Mouse (Mus musculus): ENCODE results near the gene Lrch1. TPM values are rescaled to one million over a fixed set of nuclear protein-coding genes. Genes with fewer than 3 reads are reported as not detected.

Lrch1 gene
- polyA plus RNA-seq, 1 experiment from 2014 or later, result 6.5 TPM

- 88% methylated on average over 5 of the region's 5 CpGs for WGBS
- no peaks in the 10 kb centered on the region for H3K27me3 ChIP-seq (ENCODE audit: poor library complexity, severe bottlenecking)
- H3K9me3 ChIP-seq, result no peaks in the 10 kb centered on the region
- H3K36me3 ChIP-seq (replicated peaks), result no peaks in the 10 kb centered on the region
- DNase-seq (ENCODE audit: extremely low spot score, low spot score), result no peak
- H3K27ac ChIP-seq, result no peak overlapping the region
- H3K4me3 ChIP-seq, result no peak overlapping the region
- no peaks in the 10 kb centered on the region for H3K4me1 ChIP-seq
Observed at GRCm38 (mm10) chr14:74972687-74973086, 25.0 kb upstream of the Lrch1 start.

GRCm38 (mm10) chr14:74972216-74972615, 24.5 kb upstream of the Lrch1 start:
- Histone ChIP-seq H3K36me3 (replicated peaks) (no peaks in the 10 kb centered on the region), H3K27me3 (ENCODE audit: poor library complexity, severe bottlenecking) (no peaks in the 10 kb centered on the region), H3K4me3 (no peak overlapping the region), H3K4me1 (no peaks in the 10 kb centered on the region), H3K9me3 (no peaks in the 10 kb centered on the region), H3K27ac (no peak overlapping the region)
- WGBS, result 72% methylated on average over 3 of the region's 3 CpGs
- no peak for DNase-seq (ENCODE audit: extremely low spot score, low spot score)

GRCm38 (mm10) chr14:74963402-74963764, 15.7 kb upstream of the Lrch1 start:
- WGBS, result 77% methylated on average over 3 of the region's 3 CpGs
- H3K27ac ChIP-seq, result no peak overlapping the region
- DNase-seq (ENCODE audit: extremely low spot score, low spot score), result no peak

GRCm38 (mm10) chr14:74962713-74963401, 15.2 kb upstream of the Lrch1 start:
- no peak overlapping the region for H3K27ac ChIP-seq
- no peak for DNase-seq (ENCODE audit: extremely low spot score, low spot score)
- no peaks in the 10 kb centered on the region for H3K36me3 ChIP-seq (replicated peaks)
- no peak overlapping the region for H3K4me3 ChIP-seq
- H3K4me1 ChIP-seq, result no peaks in the 10 kb centered on the region
- no peaks in the 10 kb centered on the region for H3K27me3 ChIP-seq (ENCODE audit: poor library complexity, severe bottlenecking)
- WGBS, result 84% methylated on average over 8 of the region's 8 CpGs
- H3K9me3 ChIP-seq, result peaks cover 3% of the 10 kb centered on the region; the same call in 1 of the 2 replicates

More at GRCm38 (mm10) chr14:74963402-74963764, 15.7 kb upstream of the Lrch1 start:
- H3K4me3 ChIP-seq, result no peak overlapping the region
- H3K9me3 ChIP-seq, result peaks cover 3% of the 10 kb centered on the region; the same call in 1 of the 2 replicates
- no peaks in the 10 kb centered on the region for H3K4me1 ChIP-seq
- H3K27me3 ChIP-seq (ENCODE audit: poor library complexity, severe bottlenecking), result no peaks in the 10 kb centered on the region
- H3K36me3 ChIP-seq (replicated peaks), result no peaks in the 10 kb centered on the region

GRCm38 (mm10) chr14:74960568-74960967, 12.9 kb upstream of the Lrch1 start:
- Histone ChIP-seq H3K27ac (no peak overlapping the region), H3K9me3 (no peaks in the 10 kb centered on the region), H3K27me3 (ENCODE audit: poor library complexity, severe bottlenecking) (no peaks in the 10 kb centered on the region), H3K36me3 (replicated peaks) (no peaks in the 10 kb centered on the region), H3K4me3 (no peak overlapping the region), H3K4me1 (no peaks in the 10 kb centered on the region)
- no peak for DNase-seq (ENCODE audit: extremely low spot score, low spot score)
- 86% methylated on average over 5 of the region's 5 CpGs for WGBS

GRCm38 (mm10) chr14:74956702-74957101, 9.0 kb upstream of the Lrch1 start:
- WGBS, result 55% methylated on average over 2 of the region's 2 CpGs
- Histone ChIP-seq H3K4me3 (no peak overlapping the region), H3K27me3 (ENCODE audit: poor library complexity, severe bottlenecking) (no peaks in the 10 kb centered on the region), H3K4me1 (no peaks in the 10 kb centered on the region), H3K27ac (no peak overlapping the region), H3K9me3 (no peaks in the 10 kb centered on the region), H3K36me3 (replicated peaks) (no peaks in the 10 kb centered on the region)
- DNase-seq (ENCODE audit: extremely low spot score, low spot score), result no peak

DNA sequence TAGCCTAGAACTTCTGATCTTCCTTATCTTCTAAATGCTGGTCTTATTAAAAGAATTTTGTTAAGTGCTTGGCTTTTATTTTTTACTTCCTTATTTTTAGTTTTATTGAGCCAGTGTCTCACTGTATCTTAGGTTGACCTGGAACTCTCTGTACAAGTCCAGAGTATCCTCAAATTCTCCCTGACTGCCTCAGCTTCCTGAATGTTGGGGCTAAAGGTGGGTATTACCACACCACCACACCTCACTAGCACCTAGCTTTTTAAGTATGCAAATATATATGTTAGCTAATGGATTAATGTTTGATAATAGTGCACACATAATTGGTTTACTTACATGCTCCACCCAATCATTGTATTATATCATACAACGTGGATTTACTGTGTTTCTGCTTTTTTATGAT, 8.6 kb upstream of the Lrch1 start:
- no peaks in the 10 kb centered on the region for H3K4me1 ChIP-seq
- DNase-seq (ENCODE audit: extremely low spot score, low spot score), result no peak
- no peaks in the 10 kb centered on the region for H3K9me3 ChIP-seq
- no peak overlapping the region for H3K27ac ChIP-seq
- H3K27me3 ChIP-seq (ENCODE audit: poor library complexity, severe bottlenecking), result no peaks in the 10 kb centered on the region
- WGBS, result 79% methylated on average over 1 of the region's 1 CpGs
- H3K36me3 ChIP-seq (replicated peaks), result no peaks in the 10 kb centered on the region
- H3K4me3 ChIP-seq, result no peak overlapping the region

- whole genome bisulfite sequencing, result 56% methylated on average over 14 of the region's 14 CpGs
- Histone ChIP-seq H3K27me3 (ENCODE audit: poor library complexity, severe bottlenecking) (no peaks in the 10 kb centered on the region), H3K27ac (peak overlapping the region; percentile 91; the same call in 1 of the 2 replicates), H3K4me1 (peaks cover 27% of the 10 kb centered on the region), H3K36me3 (replicated peaks) (no peaks in the 10 kb centered on the region), H3K4me3 (peak overlapping the region; percentile 83; the same call in 1 of the 2 replicates), H3K9me3 (no peaks in the 10 kb centered on the region)
- peak; percentile 38 for DNase-seq (ENCODE audit: extremely low spot score, low spot score)
Observed at GRCm38 (mm10) chr14:74948426-74949240, 957 bp upstream of the Lrch1 start.

DNA sequence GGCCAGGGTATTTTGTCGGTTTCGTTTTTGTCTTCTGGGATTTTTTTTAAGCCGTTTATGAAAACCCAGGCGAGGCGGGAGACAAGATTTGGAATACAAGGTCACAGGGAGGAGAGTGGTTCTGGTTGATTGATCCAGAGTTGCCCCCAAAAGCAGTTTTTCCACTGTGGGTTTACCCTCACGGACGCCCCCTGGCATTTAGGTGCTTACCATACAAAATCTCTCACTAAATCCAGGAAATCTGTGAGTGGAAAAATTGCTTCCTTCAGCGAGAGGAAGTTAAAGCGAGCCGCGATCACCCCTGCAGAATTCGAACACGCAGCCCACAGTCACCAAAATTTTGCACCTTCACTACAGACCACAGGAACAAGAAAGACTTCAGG, 329 bp upstream of the Lrch1 start:
- DNase-seq (ENCODE audit: extremely low spot score, low spot score), result no peak
- no peaks in the 10 kb centered on the region for H3K9me3 ChIP-seq
- peak overlapping the region; percentile 91 for H3K27ac ChIP-seq

DNA sequence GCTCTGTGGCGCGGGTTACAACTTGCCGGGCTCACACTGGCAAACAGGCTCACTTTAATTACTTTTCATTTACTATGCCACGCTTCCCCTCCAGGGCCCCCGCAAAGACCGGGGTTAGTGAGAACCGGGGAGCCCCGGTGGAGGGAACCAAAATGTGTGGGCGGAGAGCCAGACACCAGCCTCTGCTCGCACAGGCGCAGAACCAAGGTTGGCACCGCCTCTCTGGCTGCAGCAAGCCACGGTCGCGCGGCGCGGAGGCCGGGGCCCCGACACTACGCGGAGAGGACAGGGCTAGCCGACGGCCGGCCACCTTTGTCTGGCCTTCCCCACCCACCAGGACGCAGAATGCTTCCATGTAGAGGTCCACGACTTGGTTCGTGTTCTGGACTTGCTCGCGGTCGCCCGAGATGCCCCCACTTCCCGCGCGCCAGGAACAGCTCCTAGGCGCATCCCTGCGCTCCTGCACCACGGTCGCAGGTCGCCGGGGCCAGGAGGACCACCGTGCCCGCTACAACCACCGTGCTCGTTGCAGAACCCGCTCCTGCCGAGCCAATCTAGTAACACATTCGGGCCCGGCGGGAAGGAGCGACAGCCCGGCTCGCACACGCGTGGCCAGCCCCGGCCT, 813 bp downstream of the Lrch1 start:
- 0 out of 2 replicates have a peak, but pooled peaks cover 3% of the 10 kb centered on the region for H3K36me3 ChIP-seq (replicated peaks)
- WGBS, result 1% methylated on average over 56 of the region's 56 CpGs

More for the DNA sequence above, 329 bp upstream of the Lrch1 start:
- Histone ChIP-seq H3K4me1 (peaks cover 27% of the 10 kb centered on the region), H3K4me3 (peak overlapping the region; percentile 83), H3K36me3 (replicated peaks) (no peaks in the 10 kb centered on the region), H3K27me3 (ENCODE audit: poor library complexity, severe bottlenecking) (no peaks in the 10 kb centered on the region)
- 26% methylated on average over 13 of the region's 13 CpGs for WGBS

GRCm38 (mm10) chr14:74946321-74946750, 1.3 kb downstream of the Lrch1 start:
- peak; percentile 21 for DNase-seq (ENCODE audit: extremely low spot score, low spot score)
- WGBS, result 7% methylated on average over 13 of the region's 13 CpGs

More for the DNA sequence above, 813 bp downstream of the Lrch1 start:
- Histone ChIP-seq H3K27ac (peak overlapping the region; percentile 91), H3K4me3 (peak overlapping the region; percentile 83), H3K27me3 (ENCODE audit: poor library complexity, severe bottlenecking) (no peaks in the 10 kb centered on the region), H3K9me3 (no peaks in the 10 kb centered on the region), H3K4me1 (peaks cover 27% of the 10 kb centered on the region)
- peak; percentile 66 for DNase-seq (ENCODE audit: extremely low spot score, low spot score)

DNA sequence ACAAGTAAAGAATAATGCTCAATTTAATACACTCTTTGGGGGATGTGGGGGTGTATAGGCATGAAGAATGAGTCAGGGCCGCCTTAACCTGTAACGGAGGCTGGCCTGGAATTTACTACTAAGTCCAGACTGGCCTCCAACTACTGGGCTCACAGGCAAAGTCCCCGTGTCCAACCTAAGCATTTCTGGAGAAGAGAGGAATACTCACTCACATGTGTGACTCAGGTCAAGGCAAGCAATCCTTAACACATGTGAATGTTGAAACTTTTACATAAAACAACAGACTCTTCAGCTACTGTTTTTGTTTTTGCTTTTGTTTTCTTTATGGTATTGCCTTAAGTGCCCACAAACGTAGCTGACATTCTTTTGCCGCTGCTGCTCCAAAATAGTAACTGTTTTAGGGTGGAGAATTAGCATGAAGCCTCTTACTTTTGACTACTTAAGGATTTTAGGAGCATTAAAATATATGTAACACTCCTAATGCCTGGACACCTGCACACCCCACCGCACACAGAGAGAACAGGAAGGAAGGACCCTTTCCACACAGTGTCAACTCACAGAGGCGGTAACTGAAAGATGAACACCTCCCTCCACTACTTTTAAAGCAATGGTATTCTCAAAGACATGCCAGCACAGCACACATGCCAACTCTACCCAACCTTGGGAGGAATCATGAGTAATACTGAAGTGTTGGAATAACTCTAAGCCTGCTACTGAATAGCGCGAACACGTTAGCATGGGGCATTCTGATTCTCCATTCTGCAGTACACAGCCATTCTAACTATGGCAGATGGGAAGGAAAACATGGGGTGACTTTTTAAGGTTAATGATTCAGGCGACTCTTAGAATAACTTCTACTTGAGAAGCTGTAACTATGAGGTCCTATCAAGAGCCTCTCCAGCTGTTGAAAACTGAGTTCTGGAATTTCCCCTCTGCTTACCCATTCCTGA, 2.1 kb downstream of the Lrch1 start:
- Histone ChIP-seq H3K27me3 (ENCODE audit: poor library complexity, severe bottlenecking) (no peaks in the 10 kb centered on the region), H3K27ac (no peak overlapping the region), H3K4me1 (peaks cover 27% of the 10 kb centered on the region), H3K9me3 (no peaks in the 10 kb centered on the region), H3K4me3 (peak overlapping the region; percentile 83), H3K36me3 (replicated peaks) (peaks cover 10% of the 10 kb centered on the region; the same call in 1 of the 2 replicates)
- no peak for DNase-seq (ENCODE audit: extremely low spot score, low spot score)
- 91% methylated on average over 11 of the region's 11 CpGs for WGBS

More at GRCm38 (mm10) chr14:74946321-74946750, 1.3 kb downstream of the Lrch1 start:
- Histone ChIP-seq H3K4me3 (peak overlapping the region; percentile 83), H3K9me3 (no peaks in the 10 kb centered on the region), H3K4me1 (peaks cover 27% of the 10 kb centered on the region), H3K36me3 (replicated peaks) (0 out of 2 replicates have a peak, but pooled peaks cover 3% of the 10 kb centered on the region), H3K27ac (peak overlapping the region; percentile 91; the same call in 1 of the 2 replicates), H3K27me3 (ENCODE audit: poor library complexity, severe bottlenecking) (no peaks in the 10 kb centered on the region)

All from forebrain, embryonic 10.5 days (tissue).